Comparison of ENCODE assay signal across 16 mouse cellular contexts in the genomic region with DNA sequence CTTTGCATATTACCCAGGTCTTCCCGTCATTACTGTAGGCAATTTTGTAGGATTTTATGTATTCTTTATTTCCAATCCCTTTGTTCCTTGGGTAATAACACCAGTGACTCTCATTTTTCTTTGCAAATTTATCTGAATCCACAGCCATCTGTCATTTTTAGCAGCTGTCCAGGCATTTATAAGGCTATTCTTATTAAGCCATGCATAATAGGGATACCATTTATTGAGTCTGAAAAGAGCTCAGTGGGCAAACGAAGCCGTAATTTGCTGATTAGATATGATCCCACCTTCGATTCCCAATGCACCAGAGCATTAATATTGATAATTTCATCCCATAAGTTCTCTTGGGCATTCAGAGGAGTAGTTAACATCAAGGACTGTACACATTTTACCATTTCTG.
"Had no signal": no experiment of that assay in that cellular context is flagged by ENCODE, and none has a peak within 500 bp of the region (broad histone marks: within the 10 kb centered on the region; RNA-seq: fewer than 3 reads in every experiment).

No protein-coding gene starts in this region.

- DNase-seq: retina, postnatal 1 day; right cerebral cortex, adult 18-20 months; right cerebral cortex, postnatal 14 days; right cerebral cortex, postnatal 25 days; right cerebral cortex, postnatal 4 days; spleen, adult 18-20 months; thymus, adult 18-20 months; thymus, adult 2 months; thymus, postnatal 14 days; thymus, postnatal 25 days; thymus, postnatal 36 days; thymus, postnatal 4 days had no signal

- H3K4me1 ChIP-seq: neural tube, embryonic 13.5 days; neural tube, embryonic 15.5 days; stomach, embryonic 15.5 days had no signal

- H3K27me3 ChIP-seq: neural tube, embryonic 13.5 days; neural tube, embryonic 15.5 days; stomach, embryonic 15.5 days had no signal

- H3K9ac ChIP-seq: neural tube, embryonic 13.5 days; neural tube, embryonic 15.5 days; stomach, embryonic 15.5 days had no signal

- H3K4me3 ChIP-seq: neural tube, embryonic 13.5 days; neural tube, embryonic 15.5 days; stomach, embryonic 15.5 days had no signal

- H3K9me3 ChIP-seq: neural tube, embryonic 13.5 days; neural tube, embryonic 15.5 days; stomach, embryonic 15.5 days had no signal

- H3K36me3 ChIP-seq: neural tube, embryonic 13.5 days; neural tube, embryonic 15.5 days; stomach, embryonic 15.5 days had no signal

- H3K27ac ChIP-seq: neural tube, embryonic 13.5 days; neural tube, embryonic 15.5 days; stomach, embryonic 15.5 days; stomach, postnatal 0 days had no signal

- H3K4me2 ChIP-seq: neural tube, embryonic 13.5 days; neural tube, embryonic 15.5 days; stomach, embryonic 15.5 days had no signal
